Mouse (Mus musculus) limb, embryonic 11.5 days (tissue): ENCODE data around the gene Grin1. TPM values are rescaled to one million over a fixed set of nuclear protein-coding genes. Genes with fewer than 3 reads are reported as not detected.

Source experiments
- ATAC-seq: fragments of 200-750 bp; cut with Nextera tagmentation; 2 replicates; pipeline ENCODE4 v1.8.0; 2017; ENCODE audit warnings: low read depth; ENCODE audit not compliant: insufficient number of reproducible peaks, low FRiP score, low TSS enrichment
- DNase-seq: peaks from one replicate; pipeline ENCODE4 v3.0.0-alpha.2; 2015; ENCODE audit warnings: low spot score
- H3K27ac ChIP-seq: fragments of 300-500 bp; sonication (generic); replicated peaks from 2 replicates; pipeline ENCODE4 v1.5.1; 2014; ENCODE audit warnings: low read depth, mild to moderate bottlenecking, low read length
- H3K27me3 ChIP-seq: fragments of 300-500 bp; sonication (generic); 2 replicates; pipeline ENCODE4 v1.6.1; 2014; ENCODE audit warnings: mild to moderate bottlenecking, low read length, mixed read lengths; ENCODE audit not compliant: control insufficient read depth, insufficient read depth
- H3K36me3 ChIP-seq: fragments of 300-500 bp; sonication (generic); 2 replicates; pipeline ENCODE4 v1.6.1; 2014; ENCODE audit warnings: mild to moderate bottlenecking, low read length, moderate library complexity, mixed read lengths; ENCODE audit not compliant: control insufficient read depth, insufficient read depth
- H3K4me1 ChIP-seq: fragments of 300-500 bp; sonication (generic); 2 replicates; pipeline ENCODE4 v1.6.1; 2014; ENCODE audit warnings: low read length, mixed read lengths; ENCODE audit not compliant: control insufficient read depth, insufficient read depth
- H3K4me2 ChIP-seq: fragments of 300-500 bp; sonication (generic); 2 replicates; pipeline ENCODE4 v1.6.1; 2014; ENCODE audit warnings: low read depth, mild to moderate bottlenecking, moderate library complexity; ENCODE audit not compliant: severe bottlenecking
- H3K4me3 ChIP-seq: fragments of 300-500 bp; sonication (generic); 2 replicates; pipeline ENCODE4 v1.5.1; 2014; ENCODE audit warnings: low read depth, low read length
- H3K9ac ChIP-seq: fragments of 300-500 bp; sonication (generic); 2 replicates; pipeline ENCODE4 v1.6.1; 2014; ENCODE audit warnings: mild to moderate bottlenecking, low read length
- H3K9me3 ChIP-seq: fragments of 300-500 bp; sonication (generic); 2 replicates; pipeline ENCODE4 v1.6.1; 2016; ENCODE audit warnings: low read length; ENCODE audit not compliant: control insufficient read depth
- WGBS: fragments of 180-500 bp; shearing (Covaris S2); extraction: QIAGEN DNeasy Blood & Tissue Kit; methylation state at CpG from one replicate; pipeline ENCODE4 v1.1.7; 2014; 5-methylcytosine and 5-hydroxymethylcytosine counted together
- polyA plus RNA-seq: library from polyadenylated mRNA; unstranded; fragments of >200 nt; fragmentation: Nextera tagmentation; extraction: Ambion mirVana; gene quantifications from 2 replicates; pipeline ENCODE4 v1.2.1, GENCODE M21; 2014

Gene Grin1
- polyA plus RNA-seq, 1 experiment from 2014 or later = 0.60 TPM

GRCm38 (mm10) chr2:25305587-25306359 lies 13.2 kb downstream of the Grin1 start:
- 46% methylated on average over 14 of the region's 14 CpGs for WGBS
- H3K27me3 ChIP-seq = peaks cover 17% of the 10 kb centered on the region
- H3K36me3 ChIP-seq = no peaks in the 10 kb centered on the region
- ATAC-seq (no peak), DNase-seq (no peak)
- peak overlapping the region; percentile 32 for H3K4me3 ChIP-seq
- H3K9me3 ChIP-seq = no peaks in the 10 kb centered on the region
- H3K4me1 ChIP-seq = no peaks in the 10 kb centered on the region
- no peak overlapping the region for H3K27ac ChIP-seq
- peak overlapping the region; percentile 80 for H3K4me2 ChIP-seq
- peak overlapping the region; percentile 47; the same call in 1 of the 2 replicates for H3K9ac ChIP-seq

GRCm38 (mm10) chr2:25304657-25305541 lies 14.1 kb downstream of the Grin1 start:
- DNase-seq = peak; percentile 71
- no peaks in the 10 kb centered on the region for H3K9me3 ChIP-seq
- peak overlapping the region; percentile 32 for H3K4me3 ChIP-seq
- H3K27ac ChIP-seq = no peak overlapping the region
- H3K27me3 ChIP-seq = peaks cover 11% of the 10 kb centered on the region
- peak overlapping the region; percentile 47; the same call in 1 of the 2 replicates for H3K9ac ChIP-seq
- H3K4me2 ChIP-seq = peak overlapping the region; percentile 80
- WGBS = 3% methylated on average over 41 of the region's 45 CpGs
- peak; percentile 65; the same call in 1 of the 2 replicates for ATAC-seq
- no peaks in the 10 kb centered on the region for H3K36me3 ChIP-seq
- no peaks in the 10 kb centered on the region for H3K4me1 ChIP-seq

- Histone ChIP-seq H3K9ac (no peak overlapping the region), H3K36me3 (no peaks in the 10 kb centered on the region), H3K4me2 (no peak overlapping the region; the same call in 1 of the 2 replicates), H3K27me3 (peaks cover 9% of the 10 kb centered on the region), H3K4me3 (0 out of 2 replicates have a peak overlapping the region, but pooled peaks have one; percentile 32), H3K9me3 (no peaks in the 10 kb centered on the region), H3K27ac (no peak overlapping the region), H3K4me1 (no peaks in the 10 kb centered on the region)
- DNase-seq (no peak), ATAC-seq (no peak)
- WGBS = 75% methylated on average over 7 of the region's 7 CpGs
Measured at GRCm38 (mm10) chr2:25303931-25304656, 14.9 kb downstream of the Grin1 start.

- ATAC-seq = no peak
- no peak for DNase-seq
- Histone ChIP-seq H3K4me3 (no peak overlapping the region), H3K9ac (no peak overlapping the region), H3K27me3 (peaks cover 9% of the 10 kb centered on the region), H3K9me3 (no peaks in the 10 kb centered on the region), H3K36me3 (no peaks in the 10 kb centered on the region), H3K4me2 (no peak overlapping the region), H3K27ac (no peak overlapping the region), H3K4me1 (no peaks in the 10 kb centered on the region)
- 78% methylated on average over 3 of the region's 3 CpGs for WGBS
Measured at GRCm38 (mm10) chr2:25303452-25303851, 15.5 kb downstream of the Grin1 start.

GRCm38 (mm10) chr2:25298046-25298445 lies 20.9 kb downstream of the Grin1 start:
- Histone ChIP-seq H3K27me3 (peaks cover 5% of the 10 kb centered on the region; the same call in 1 of the 2 replicates), H3K27ac (no peak overlapping the region), H3K36me3 (no peaks in the 10 kb centered on the region), H3K4me1 (no peaks in the 10 kb centered on the region), H3K4me2 (no peak overlapping the region), H3K9me3 (no peaks in the 10 kb centered on the region), H3K4me3 (no peak overlapping the region), H3K9ac (no peak overlapping the region)
- DNase-seq = no peak
- no peak for ATAC-seq
- WGBS = 86% methylated on average over 10 of the region's 10 CpGs

- no peak for DNase-seq
- peaks cover 14% of the 10 kb centered on the region for H3K27me3 ChIP-seq
- H3K27ac ChIP-seq = no peak overlapping the region
- H3K9ac ChIP-seq = no peak overlapping the region
- H3K4me2 ChIP-seq = no peak overlapping the region
- ATAC-seq = no peak
- H3K9me3 ChIP-seq = no peaks in the 10 kb centered on the region
- WGBS = 82% methylated on average over 8 of the region's 8 CpGs
- H3K36me3 ChIP-seq = no peaks in the 10 kb centered on the region
- H3K4me1 ChIP-seq = peaks cover 2% of the 10 kb centered on the region; the same call in 1 of the 2 replicates
- H3K4me3 ChIP-seq = no peak overlapping the region
Measured at GRCm38 (mm10) chr2:25297093-25297492, 21.9 kb downstream of the Grin1 start.

GRCm38 (mm10) chr2:25293706-25294105 lies 25.3 kb downstream of the Grin1 start:
- Histone ChIP-seq H3K9ac (no peak overlapping the region), H3K36me3 (no peaks in the 10 kb centered on the region), H3K27me3 (peaks cover 47% of the 10 kb centered on the region), H3K4me3 (no peak overlapping the region), H3K4me2 (no peak overlapping the region), H3K4me1 (peaks cover 3% of the 10 kb centered on the region; the same call in 1 of the 2 replicates), H3K27ac (no peak overlapping the region), H3K9me3 (no peaks in the 10 kb centered on the region)
- no peak for DNase-seq
- no peak for ATAC-seq
- WGBS = 72% methylated on average over 9 of the region's 9 CpGs

- 0% methylated on average over 1 of the region's 1 CpGs for WGBS
- H3K4me1 ChIP-seq = peaks cover 3% of the 10 kb centered on the region; the same call in 1 of the 2 replicates
- no peak overlapping the region for H3K9ac ChIP-seq
- no peaks in the 10 kb centered on the region for H3K36me3 ChIP-seq
- DNase-seq (peak; percentile 90), ATAC-seq (no peak)
- no peak overlapping the region for H3K27ac ChIP-seq
- no peak overlapping the region for H3K4me3 ChIP-seq
- H3K9me3 ChIP-seq = no peaks in the 10 kb centered on the region
- no peak overlapping the region for H3K4me2 ChIP-seq
- peaks cover 56% of the 10 kb centered on the region for H3K27me3 ChIP-seq
Measured at GRCm38 (mm10) chr2:25292856-25293255, 26.1 kb downstream of the Grin1 start.
